Mouse (Mus musculus): Measurements from ENCODE around the gene Pde4d.

DNA sequence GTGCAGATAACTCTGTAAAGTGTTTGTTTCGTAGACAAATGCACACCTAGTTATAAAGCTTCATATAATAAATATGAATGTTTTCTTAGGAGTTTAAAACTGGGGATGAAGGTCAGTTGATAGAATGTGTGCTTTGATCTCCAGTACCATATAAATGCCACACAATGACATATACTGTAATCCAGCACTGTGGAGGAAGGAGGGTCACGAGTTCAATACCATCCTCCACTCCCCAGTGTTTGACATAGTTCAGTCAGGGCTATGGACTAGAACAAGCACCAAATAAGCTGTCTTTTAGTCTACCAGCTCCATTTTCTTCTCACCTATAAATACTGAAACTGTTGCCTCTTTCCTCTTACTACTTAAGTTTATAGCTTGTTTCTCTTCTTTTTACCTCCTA, 1357.3 kb downstream of the Pde4d start:
- TF ChIP-seq CTCF (IDR thresholded peaks at IDR 0.05; ENCODE audit: low read depth) = no peak
- TF ChIP-seq EP300 (optimal IDR thresholded peaks at IDR 0.05) = no peak

Measured in stomach, postnatal 0 days (tissue).